Mouse (Mus musculus): ENCODE measurements around the gene Tufm. TPM values are rescaled to one million over a fixed set of nuclear protein-coding genes. Genes with fewer than 3 reads are reported as not detected.

Gene Tufm
- polyA plus RNA-seq, 1 experiment from 2014 or later, result 116 TPM

DNA sequence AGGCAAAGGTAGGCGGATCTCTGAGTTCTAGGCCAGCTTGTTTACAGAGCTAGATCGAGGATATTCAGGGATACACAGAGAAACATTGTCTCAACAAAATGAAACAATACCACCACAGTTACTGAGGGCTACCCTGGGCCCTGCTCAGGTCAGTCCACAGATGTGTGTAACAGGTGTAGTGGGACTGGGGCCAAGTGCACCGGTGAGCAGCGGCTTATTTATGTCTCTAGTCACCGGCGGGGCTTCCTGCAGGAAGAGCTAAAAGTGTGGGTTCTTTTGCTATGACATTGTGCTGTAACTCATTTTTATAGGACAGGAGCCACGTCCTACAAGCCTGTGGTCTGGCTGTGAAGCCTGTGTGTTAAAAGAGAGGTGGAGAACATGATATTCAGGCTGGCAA is 33.3 kb upstream of the Tufm start:
- ATAC-seq (ENCODE audit: low FRiP score) (no peak), DNase-seq (ENCODE audit: low spot score) (no peak)
- Histone ChIP-seq H3K9me3 (ENCODE audit: control insufficient read depth, low read length) (no peaks in the 10 kb centered on the region), H3K4me2 (replicated peaks) (no peak overlapping the region), H3K27ac (no peak overlapping the region), H3K27me3 (ENCODE audit: control insufficient read depth, insufficient read depth, low read length) (no peaks in the 10 kb centered on the region), H3K4me1 (replicated peaks; ENCODE audit: control insufficient read depth, insufficient read depth, low read length) (no peaks in the 10 kb centered on the region), H3K9ac (no peak overlapping the region), H3K36me3 (replicated peaks; ENCODE audit: control insufficient read depth, insufficient read depth) (no peaks in the 10 kb centered on the region), H3K4me3 (replicated peaks; ENCODE audit: low read length) (no peak overlapping the region)
- whole genome bisulfite sequencing, result 72% methylated on average over 7 of the region's 7 CpGs

DNA sequence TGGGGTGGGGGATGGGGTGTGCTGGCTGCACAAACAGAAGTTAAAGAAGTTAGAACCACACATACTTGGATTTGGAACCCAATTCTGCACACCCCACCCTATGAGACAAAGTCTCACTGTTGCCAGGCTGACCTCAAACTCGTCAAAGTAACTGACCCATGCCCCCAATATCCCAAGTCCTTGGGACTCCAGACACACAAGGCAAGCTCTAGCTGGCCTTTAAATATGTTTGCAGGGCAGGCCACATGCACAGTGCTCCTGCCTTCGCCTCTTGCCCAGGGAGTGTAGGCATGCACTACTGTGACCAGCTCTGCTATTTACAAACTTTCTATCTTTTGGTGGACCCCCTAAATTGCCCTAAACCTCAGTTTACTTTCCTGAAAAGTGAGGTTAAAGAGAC is 31.9 kb upstream of the Tufm start:
- no peaks in the 10 kb centered on the region for H3K27me3 ChIP-seq (ENCODE audit: control insufficient read depth, insufficient read depth, low read length)
- no peak overlapping the region for H3K4me3 ChIP-seq (replicated peaks; ENCODE audit: low read length)
- DNase-seq (ENCODE audit: low spot score) (no peak), ATAC-seq (ENCODE audit: low FRiP score) (no peak)
- no peak overlapping the region for H3K27ac ChIP-seq
- H3K9ac ChIP-seq, result no peak overlapping the region
- no peaks in the 10 kb centered on the region for H3K4me1 ChIP-seq (replicated peaks; ENCODE audit: control insufficient read depth, insufficient read depth, low read length)
- no peaks in the 10 kb centered on the region for H3K36me3 ChIP-seq (replicated peaks; ENCODE audit: control insufficient read depth, insufficient read depth)
- WGBS, result 84% methylated on average over 2 of the region's 2 CpGs
- no peaks in the 10 kb centered on the region for H3K9me3 ChIP-seq (ENCODE audit: control insufficient read depth, low read length)
- no peak overlapping the region for H3K4me2 ChIP-seq (replicated peaks)

DNA sequence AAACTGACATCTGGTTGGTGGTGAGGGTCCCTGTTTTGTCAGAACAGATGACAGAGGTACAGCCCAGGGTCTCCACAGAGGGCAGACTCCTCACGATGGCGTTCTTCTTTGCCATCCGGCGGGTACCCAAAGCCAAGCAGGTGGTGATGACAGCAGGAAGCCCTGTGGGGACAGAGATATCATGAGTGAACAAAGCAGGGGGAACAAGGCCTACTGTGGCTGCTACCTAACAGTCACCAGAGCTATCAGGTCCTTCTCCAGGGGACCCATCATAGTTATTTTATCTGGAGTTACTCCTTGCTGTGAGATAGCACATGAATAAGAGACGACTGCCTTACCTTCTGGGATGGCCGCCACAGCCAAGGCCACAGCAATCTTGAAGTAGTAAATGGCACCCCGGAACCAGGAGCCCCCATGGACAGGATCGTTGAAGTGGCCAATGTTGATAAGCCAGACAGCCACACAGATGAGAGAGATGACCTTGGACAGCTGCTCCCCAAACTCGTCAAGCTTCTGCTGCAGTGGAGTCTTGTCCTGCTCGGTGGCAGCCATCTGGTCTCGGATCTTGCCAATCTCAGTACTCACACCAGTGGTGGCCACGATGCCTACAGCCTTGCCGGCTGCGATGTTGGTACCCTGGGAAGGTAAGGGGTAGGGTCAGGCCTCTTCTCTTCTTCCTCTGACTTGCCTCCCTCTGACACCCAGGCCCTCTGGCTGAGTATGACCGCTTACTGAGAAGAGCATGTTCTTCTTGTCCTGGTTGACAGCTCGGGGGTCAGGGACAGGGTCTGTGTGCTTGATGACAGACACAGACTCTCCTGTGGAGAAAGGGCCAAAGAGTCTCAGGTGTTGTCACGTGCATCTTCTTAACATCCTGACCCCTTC is 30.5 kb upstream of the Tufm start:
- Histone ChIP-seq H3K27me3 (ENCODE audit: control insufficient read depth, insufficient read depth, low read length) (no peaks in the 10 kb centered on the region), H3K4me3 (replicated peaks; ENCODE audit: low read length) (no peak overlapping the region), H3K9ac (no peak overlapping the region), H3K4me1 (replicated peaks; ENCODE audit: control insufficient read depth, insufficient read depth, low read length) (no peaks in the 10 kb centered on the region), H3K27ac (no peak overlapping the region), H3K9me3 (ENCODE audit: control insufficient read depth, low read length) (no peaks in the 10 kb centered on the region), H3K36me3 (replicated peaks; ENCODE audit: control insufficient read depth, insufficient read depth) (no peaks in the 10 kb centered on the region), H3K4me2 (replicated peaks) (no peak overlapping the region)
- 88% methylated on average over 17 of the region's 17 CpGs for WGBS
- ATAC-seq (ENCODE audit: low FRiP score) (no peak), DNase-seq (ENCODE audit: low spot score) (no peak)

- H3K4me3 ChIP-seq (replicated peaks; ENCODE audit: low read length), result no peak overlapping the region
- H3K4me1 ChIP-seq (replicated peaks; ENCODE audit: control insufficient read depth, insufficient read depth, low read length), result no peaks in the 10 kb centered on the region
- no peaks in the 10 kb centered on the region for H3K27me3 ChIP-seq (ENCODE audit: control insufficient read depth, insufficient read depth, low read length)
- H3K9ac ChIP-seq, result no peak overlapping the region
- no peaks in the 10 kb centered on the region for H3K9me3 ChIP-seq (ENCODE audit: control insufficient read depth, low read length)
- H3K4me2 ChIP-seq (replicated peaks), result no peak overlapping the region
- ATAC-seq (ENCODE audit: low FRiP score), result no peak
- H3K27ac ChIP-seq, result no peak overlapping the region
- H3K36me3 ChIP-seq (replicated peaks; ENCODE audit: control insufficient read depth, insufficient read depth), result no peaks in the 10 kb centered on the region
- WGBS, result 75% methylated on average over 5 of the region's 5 CpGs
- no peak for DNase-seq (ENCODE audit: low spot score)
Measured at GRCm38 (mm10) chr7:126458225-126458624, 28.9 kb upstream of the Tufm start.

- no peak for ATAC-seq (ENCODE audit: low FRiP score)
- Histone ChIP-seq H3K9me3 (ENCODE audit: control insufficient read depth, low read length) (no peaks in the 10 kb centered on the region), H3K27me3 (ENCODE audit: control insufficient read depth, insufficient read depth, low read length) (no peaks in the 10 kb centered on the region), H3K4me3 (replicated peaks; ENCODE audit: low read length) (no peak overlapping the region), H3K4me2 (replicated peaks) (no peak overlapping the region), H3K27ac (no peak overlapping the region), H3K36me3 (replicated peaks; ENCODE audit: control insufficient read depth, insufficient read depth) (no peaks in the 10 kb centered on the region), H3K9ac (no peak overlapping the region), H3K4me1 (replicated peaks; ENCODE audit: control insufficient read depth, insufficient read depth, low read length) (no peaks in the 10 kb centered on the region)
- 87% methylated on average over 11 of the region's 11 CpGs for WGBS
- no peak for DNase-seq (ENCODE audit: low spot score)
Measured at GRCm38 (mm10) chr7:126458844-126459618, 28.1 kb upstream of the Tufm start.

GRCm38 (mm10) chr7:126460623-126461399 is 26.4 kb upstream of the Tufm start:
- Histone ChIP-seq H3K4me3 (replicated peaks; ENCODE audit: low read length) (no peak overlapping the region), H3K4me1 (replicated peaks; ENCODE audit: control insufficient read depth, insufficient read depth, low read length) (no peaks in the 10 kb centered on the region), H3K27ac (no peak overlapping the region), H3K4me2 (replicated peaks) (no peak overlapping the region), H3K36me3 (replicated peaks; ENCODE audit: control insufficient read depth, insufficient read depth) (no peaks in the 10 kb centered on the region; the same call in 1 of the 2 replicates), H3K9me3 (ENCODE audit: control insufficient read depth, low read length) (no peaks in the 10 kb centered on the region), H3K9ac (no peak overlapping the region), H3K27me3 (ENCODE audit: control insufficient read depth, insufficient read depth, low read length) (no peaks in the 10 kb centered on the region)
- WGBS, result 55% methylated on average over 10 of the region's 10 CpGs
- no peak for ATAC-seq (ENCODE audit: low FRiP score)
- DNase-seq (ENCODE audit: low spot score), result no peak

- no peak overlapping the region for H3K4me3 ChIP-seq (replicated peaks; ENCODE audit: low read length)
- H3K9ac ChIP-seq, result no peak overlapping the region
- WGBS, result 69% methylated on average over 3 of the region's 3 CpGs
- no peak for ATAC-seq (ENCODE audit: low FRiP score)
- H3K9me3 ChIP-seq (ENCODE audit: control insufficient read depth, low read length), result no peaks in the 10 kb centered on the region
- DNase-seq (ENCODE audit: low spot score), result no peak
- no peaks in the 10 kb centered on the region for H3K4me1 ChIP-seq (replicated peaks; ENCODE audit: control insufficient read depth, insufficient read depth, low read length)
- H3K27me3 ChIP-seq (ENCODE audit: control insufficient read depth, insufficient read depth, low read length), result no peaks in the 10 kb centered on the region
- H3K27ac ChIP-seq, result no peak overlapping the region
- H3K4me2 ChIP-seq (replicated peaks), result no peak overlapping the region
- H3K36me3 ChIP-seq (replicated peaks; ENCODE audit: control insufficient read depth, insufficient read depth), result peaks cover 6% of the 10 kb centered on the region
Measured at GRCm38 (mm10) chr7:126461626-126462025, 25.5 kb upstream of the Tufm start.

- H3K4me1 ChIP-seq (replicated peaks; ENCODE audit: control insufficient read depth, insufficient read depth, low read length), result no peaks in the 10 kb centered on the region
- no peak for DNase-seq (ENCODE audit: low spot score)
- H3K4me2 ChIP-seq (replicated peaks), result no peak within 1 kb of the TSS
- H3K9ac ChIP-seq, result no peak within 1 kb of the TSS
- H3K27ac ChIP-seq, result no peak within 1 kb of the TSS
- no peak within 1 kb of the TSS for H3K4me3 ChIP-seq (replicated peaks; ENCODE audit: low read length)
- no peak for ATAC-seq (ENCODE audit: low FRiP score)
- no peaks in the 10 kb centered on the region for H3K27me3 ChIP-seq (ENCODE audit: control insufficient read depth, insufficient read depth, low read length)
- no peaks in the 10 kb centered on the region for H3K9me3 ChIP-seq (ENCODE audit: control insufficient read depth, low read length)
- peaks cover 20% of the 10 kb centered on the region for H3K36me3 ChIP-seq (replicated peaks; ENCODE audit: control insufficient read depth, insufficient read depth)
- WGBS, result 51% methylated on average over 5 of the region's 5 CpGs
Measured at GRCm38 (mm10) chr7:126463004-126463403, 24.2 kb upstream of the Tufm start, which contains the start of gene Atp2a1. Gene Atp2a1, minus strand, starts transcription at chr7:126463108.

DNA sequence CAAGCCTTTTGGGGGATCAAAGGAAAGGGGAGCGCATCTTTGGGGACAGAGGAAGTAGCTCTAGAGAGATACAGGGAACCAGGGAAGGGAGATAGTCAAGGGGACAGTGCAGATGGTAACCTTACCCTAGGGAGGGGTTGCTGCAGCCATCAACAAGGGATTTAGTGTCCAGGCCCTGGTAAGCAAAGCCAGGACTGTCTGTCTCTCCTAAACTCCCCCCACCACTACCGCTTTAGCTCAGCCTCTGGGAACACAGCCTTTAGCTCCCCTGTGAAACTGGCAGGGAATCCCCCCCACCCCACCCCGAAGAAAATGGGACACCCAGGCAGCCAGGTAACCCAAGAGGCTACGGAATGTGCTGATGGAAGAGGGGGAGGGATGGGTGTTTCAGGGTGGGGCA is 23.6 kb upstream of the Tufm start:
- Histone ChIP-seq H3K9me3 (ENCODE audit: control insufficient read depth, low read length) (no peaks in the 10 kb centered on the region), H3K27ac (no peak overlapping the region), H3K4me1 (replicated peaks; ENCODE audit: control insufficient read depth, insufficient read depth, low read length) (no peaks in the 10 kb centered on the region), H3K27me3 (ENCODE audit: control insufficient read depth, insufficient read depth, low read length) (no peaks in the 10 kb centered on the region), H3K9ac (no peak overlapping the region), H3K36me3 (replicated peaks; ENCODE audit: control insufficient read depth, insufficient read depth) (peaks cover 25% of the 10 kb centered on the region), H3K4me2 (replicated peaks) (no peak overlapping the region), H3K4me3 (replicated peaks; ENCODE audit: low read length) (no peak overlapping the region)
- DNase-seq (ENCODE audit: low spot score), result no peak
- ATAC-seq (ENCODE audit: low FRiP score), result no peak
- WGBS, result 74% methylated on average over 4 of the region's 4 CpGs
